Mouse (Mus musculus) hindbrain, postnatal 0 days (tissue): Measurements from ENCODE around the gene Tjp3. TPM values are rescaled to one million over a fixed set of nuclear protein-coding genes. Genes with fewer than 3 reads are reported as not detected.

Source experiments
- ATAC-seq: fragments of 200-750 bp; cut with Nextera tagmentation; 2 replicates; pipeline ENCODE4 v1.8.0; 2017; ENCODE audit warnings: mild to moderate bottlenecking, moderate TSS enrichment, moderate library complexity
- DNase-seq: peaks from one replicate; pipeline ENCODE4 v3.0.0-alpha.2; 2015; ENCODE audit warnings: low spot score
- H3K27ac ChIP-seq: fragments of 300-500 bp; sonication (generic); 2 replicates; pipeline ENCODE4 v1.5.1; 2014; ENCODE audit warnings: mild to moderate bottlenecking
- H3K27me3 ChIP-seq: fragments of 300-500 bp; sonication (generic); 2 replicates; pipeline ENCODE4 v1.6.1; 2014; ENCODE audit warnings: low read length, mixed read lengths; ENCODE audit not compliant: insufficient read depth
- H3K36me3 ChIP-seq: fragments of 300-500 bp; sonication (generic); 2 replicates; pipeline ENCODE4 v1.6.1; 2014; ENCODE audit warnings: low read length, mixed read lengths; ENCODE audit not compliant: insufficient read depth
- H3K4me1 ChIP-seq: fragments of 300-500 bp; sonication (generic); 2 replicates; pipeline ENCODE4 v1.6.1; 2014; ENCODE audit warnings: antibody characterized with exemption, low read length, mixed read lengths; ENCODE audit not compliant: insufficient read depth
- H3K4me2 ChIP-seq: fragments of 300-500 bp; sonication (generic); 2 replicates; pipeline ENCODE4 v1.6.1; 2014; ENCODE audit warnings: low read depth, mild to moderate bottlenecking, low read length, moderate library complexity, mixed read lengths
- H3K4me3 ChIP-seq: fragments of 300-500 bp; sonication (generic); 2 replicates; pipeline ENCODE4 v1.5.1; 2014; ENCODE audit warnings: low read length
- H3K9ac ChIP-seq: fragments of 300-500 bp; sonication (generic); replicated peaks from 2 replicates; pipeline ENCODE4 v1.6.1; 2014; ENCODE audit warnings: mild to moderate bottlenecking, low read length, moderate library complexity, mixed read lengths
- H3K9me3 ChIP-seq: fragments of 300-500 bp; sonication (generic); 2 replicates; pipeline ENCODE4 v1.6.1; 2016; ENCODE audit warnings: low read length, mixed read lengths
- CTCF ChIP-seq: IDR thresholded peaks from 2 replicates; pipeline ENCODE4 v1.5.1; 2016; ENCODE audit warnings: antibody characterized with exemption, control low read depth, low read depth
- WGBS: fragments of 180-500 bp; shearing (Covaris S2); extraction: QIAGEN DNeasy Blood & Tissue Kit; methylation state at CpG from one replicate; pipeline ENCODE4 v1.1.7; 2014; 5-methylcytosine and 5-hydroxymethylcytosine counted together
- polyA plus RNA-seq: library from polyadenylated mRNA; unstranded; fragments of >200 nt; fragmentation: Nextera tagmentation; extraction: Ambion mirVana; gene quantifications from 2 replicates; pipeline ENCODE4 v1.2.1, GENCODE M21; 2015
- total RNA-seq: library from RNA; depleted of rRNA; stranded (reverse); fragments of >200 nt; gene quantifications from 2 replicates; pipeline ENCODE4 v1.2.3, GENCODE M21; 2014

Tjp3 gene
- total and polyA plus RNA-seq, 2 experiments from 2014 or later, result 3.9 to 6.0 TPM

- 92% methylated on average over 2 of the region's 2 CpGs for WGBS
- H3K9ac ChIP-seq, result no peak overlapping the region
- TF ChIP-seq CTCF, result no peak
- H3K4me2 ChIP-seq, result no peak overlapping the region
- DNase-seq (no peak), ATAC-seq (no peak)
- H3K4me3 ChIP-seq, result no peak overlapping the region
- no peaks in the 10 kb centered on the region for H3K4me1 ChIP-seq
- H3K27ac ChIP-seq, result no peak overlapping the region
- no peaks in the 10 kb centered on the region for H3K9me3 ChIP-seq
- H3K27me3 ChIP-seq, result no peaks in the 10 kb centered on the region
- peaks cover 10% of the 10 kb centered on the region; the same call in 1 of the 2 replicates for H3K36me3 ChIP-seq
Observed at GRCm38 (mm10) chr10:81247804-81248203, 43.6 kb downstream of the Tjp3 start.

DNA sequence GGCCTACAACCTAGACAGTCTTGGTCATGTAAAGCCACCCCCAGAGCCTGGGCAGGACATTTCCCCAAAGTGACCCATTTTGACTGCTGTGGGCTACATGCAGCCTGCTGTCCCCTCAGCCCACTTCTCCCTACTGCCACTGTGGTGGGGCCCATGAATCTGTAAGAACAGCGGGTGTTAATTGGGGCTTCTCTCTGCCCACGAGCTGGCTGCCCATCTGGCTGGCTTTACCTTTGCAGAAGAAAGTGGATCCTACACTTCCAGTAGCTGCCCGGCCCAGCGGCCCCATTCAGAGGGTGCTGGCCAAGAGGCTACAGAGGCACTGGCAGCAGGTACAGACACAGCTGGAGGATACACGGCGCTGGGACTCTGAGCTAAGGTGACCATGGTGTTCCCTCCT is 46.2 kb downstream of the Tjp3 start:
- H3K27ac ChIP-seq, result no peak overlapping the region
- H3K27me3 ChIP-seq, result no peaks in the 10 kb centered on the region
- H3K36me3 ChIP-seq, result 0 out of 2 replicates have a peak, but pooled peaks cover 6% of the 10 kb centered on the region
- ATAC-seq, result no peak
- no peaks in the 10 kb centered on the region for H3K9me3 ChIP-seq
- no peak overlapping the region for H3K4me2 ChIP-seq
- no peak overlapping the region for H3K4me3 ChIP-seq
- DNase-seq, result no peak
- no peak for TF ChIP-seq CTCF
- H3K9ac ChIP-seq, result no peak overlapping the region
- no peaks in the 10 kb centered on the region for H3K4me1 ChIP-seq
- 88% methylated on average over 6 of the region's 6 CpGs for WGBS

GRCm38 (mm10) chr10:81244595-81244994 is 46.8 kb downstream of the Tjp3 start:
- 0 out of 2 replicates have a peak, but pooled peaks cover 4% of the 10 kb centered on the region for H3K36me3 ChIP-seq
- H3K9me3 ChIP-seq, result no peaks in the 10 kb centered on the region
- peak; percentile 99 for TF ChIP-seq CTCF
- DNase-seq, result peak; percentile 77
- no peak overlapping the region for H3K4me3 ChIP-seq
- H3K4me2 ChIP-seq, result no peak overlapping the region
- H3K27me3 ChIP-seq, result no peaks in the 10 kb centered on the region
- H3K9ac ChIP-seq, result no peak overlapping the region
- H3K4me1 ChIP-seq, result no peaks in the 10 kb centered on the region
- H3K27ac ChIP-seq, result no peak overlapping the region
- peak; percentile 67 for ATAC-seq
- WGBS, result 7% methylated on average over 17 of the region's 17 CpGs

DNA sequence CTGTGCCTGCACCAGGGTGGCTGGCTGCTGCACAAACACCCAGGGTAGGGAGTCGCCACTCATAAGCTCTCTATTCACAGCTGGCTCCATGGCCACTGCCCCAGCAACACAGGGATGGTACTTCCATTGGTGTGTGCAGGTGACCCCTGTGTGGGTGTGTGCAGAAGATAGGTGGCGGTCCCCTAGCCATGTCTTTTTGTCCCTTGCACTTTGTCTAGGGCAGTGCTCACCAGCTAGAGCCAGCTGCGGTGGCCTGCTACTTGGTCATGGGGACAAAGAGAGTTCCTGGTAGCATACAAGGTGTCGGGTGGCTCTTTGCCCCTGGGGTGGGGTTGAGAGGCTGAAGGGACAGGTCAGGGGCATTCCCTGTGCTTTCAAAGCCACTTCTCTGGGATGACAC is 47.2 kb downstream of the Tjp3 start:
- Histone ChIP-seq H3K9ac (no peak overlapping the region), H3K27ac (no peak overlapping the region), H3K9me3 (no peaks in the 10 kb centered on the region), H3K36me3 (0 out of 2 replicates have a peak, but pooled peaks cover 4% of the 10 kb centered on the region), H3K4me1 (no peaks in the 10 kb centered on the region), H3K4me2 (no peak overlapping the region), H3K27me3 (no peaks in the 10 kb centered on the region), H3K4me3 (no peak overlapping the region)
- no peak for DNase-seq
- no peak; the same call in 1 of the 2 replicates for ATAC-seq
- 75% methylated on average over 4 of the region's 4 CpGs for WGBS
- no peak for TF ChIP-seq CTCF

DNA sequence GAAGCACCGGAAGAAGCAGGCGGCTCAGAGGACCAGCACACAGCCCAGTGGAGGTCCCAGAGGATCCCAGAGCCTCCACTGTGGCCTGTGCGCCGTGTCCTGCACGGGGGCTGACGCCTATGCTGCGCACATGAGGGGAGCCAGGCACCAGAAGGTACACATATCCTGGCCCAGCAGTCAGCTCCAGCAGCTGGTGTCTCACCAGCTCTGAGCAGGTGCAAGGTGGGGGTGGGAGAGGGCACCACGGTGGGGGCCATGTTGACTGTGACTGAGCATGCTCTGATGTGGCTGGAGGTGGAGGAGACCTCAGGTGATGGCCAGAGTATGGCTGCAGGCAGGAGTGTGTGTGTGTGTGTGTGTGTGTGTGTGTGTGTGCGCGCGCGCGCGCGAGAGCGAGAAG is 49.4 kb downstream of the Tjp3 start:
- no peak for TF ChIP-seq CTCF
- WGBS, result 90% methylated on average over 16 of the region's 16 CpGs
- DNase-seq (no peak), ATAC-seq (no peak)
- Histone ChIP-seq H3K27ac (no peak overlapping the region), H3K9me3 (no peaks in the 10 kb centered on the region), H3K9ac (no peak overlapping the region), H3K4me3 (no peak overlapping the region), H3K36me3 (no peaks in the 10 kb centered on the region), H3K4me1 (no peaks in the 10 kb centered on the region), H3K4me2 (no peak overlapping the region), H3K27me3 (no peaks in the 10 kb centered on the region)

DNA sequence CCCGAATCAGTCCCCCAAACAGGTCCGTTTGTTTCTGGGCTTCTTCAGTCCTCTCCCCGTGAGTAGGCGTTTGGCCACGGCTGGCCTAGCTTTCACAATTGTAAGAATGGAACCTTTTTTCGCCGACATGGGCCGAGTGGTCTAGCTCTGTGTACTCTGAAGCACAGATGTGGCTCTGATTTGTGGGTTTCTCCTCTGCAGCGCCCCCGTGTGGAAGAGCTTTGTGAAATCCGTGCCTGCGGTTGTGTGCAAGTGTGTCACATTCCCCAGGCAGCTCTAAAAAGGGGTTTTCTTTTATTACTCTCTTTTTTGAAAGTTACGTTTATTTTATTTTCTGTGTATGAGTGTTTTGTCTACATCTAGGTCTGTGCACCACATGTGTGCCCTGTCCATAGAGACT is 50.5 kb downstream of the Tjp3 start:
- DNase-seq, result peak; percentile 78
- no peak overlapping the region for H3K4me2 ChIP-seq
- H3K4me1 ChIP-seq, result no peaks in the 10 kb centered on the region
- no peak overlapping the region for H3K4me3 ChIP-seq
- TF ChIP-seq CTCF, result peak; percentile 75
- 25% methylated on average over 13 of the region's 13 CpGs for WGBS
- H3K9me3 ChIP-seq, result no peaks in the 10 kb centered on the region
- H3K36me3 ChIP-seq, result no peaks in the 10 kb centered on the region
- ATAC-seq, result 0 out of 2 replicates have a peak, but pooled peaks have one; percentile 31
- H3K27me3 ChIP-seq, result no peaks in the 10 kb centered on the region
- no peak overlapping the region for H3K27ac ChIP-seq
- no peak overlapping the region for H3K9ac ChIP-seq

GRCm38 (mm10) chr10:81238618-81239017 is 52.8 kb downstream of the Tjp3 start:
- 73% methylated on average over 2 of the region's 2 CpGs for WGBS
- Histone ChIP-seq H3K27me3 (no peaks in the 10 kb centered on the region), H3K4me3 (no peak overlapping the region), H3K4me1 (peaks cover 4% of the 10 kb centered on the region; the same call in 1 of the 2 replicates), H3K27ac (no peak overlapping the region), H3K9me3 (no peaks in the 10 kb centered on the region), H3K4me2 (no peak overlapping the region), H3K36me3 (no peaks in the 10 kb centered on the region), H3K9ac (no peak overlapping the region)
- no peak for ATAC-seq
- DNase-seq, result no peak
- TF ChIP-seq CTCF, result no peak
